Mouse (Mus musculus) heart, embryonic 13.5 days (tissue): ENCODE results near the gene Adarb2. TPM values are rescaled to one million over a fixed set of nuclear protein-coding genes. Genes with fewer than 3 reads are reported as not detected.
"Not testable (repeated sequence)": the region's sequence is repeated elsewhere in the genome, so short reads cannot be mapped to it uniquely, and the experiment has no call there.

Experiments used
- ATAC-seq: fragments of 200-750 bp; cut with Nextera tagmentation; 2 replicates; pipeline ENCODE4 v1.8.0; 2017; ENCODE audit warnings: moderate TSS enrichment; ENCODE audit not compliant: insufficient number of reproducible peaks, low FRiP score, low TSS enrichment; ENCODE audit errors: extremely low read depth
- H3K27ac ChIP-seq: fragments of 300-500 bp; sonication (generic); replicated peaks from 2 replicates; pipeline ENCODE4 v1.5.1; 2015; ENCODE audit warnings: moderate library complexity, mild to moderate bottlenecking, inconsistent platforms
- H3K27me3 ChIP-seq: fragments of 300-500 bp; sonication (generic); replicated peaks from 2 replicates; pipeline ENCODE4 v1.6.1; 2015; ENCODE audit warnings: mild to moderate bottlenecking, inconsistent platforms
- H3K36me3 ChIP-seq: fragments of 300-500 bp; sonication (generic); 2 replicates; pipeline ENCODE4 v1.6.1; 2015; ENCODE audit warnings: mild to moderate bottlenecking, inconsistent platforms
- H3K4me1 ChIP-seq: fragments of 300-500 bp; sonication (generic); 2 replicates; pipeline ENCODE4 v1.6.1; 2015; ENCODE audit warnings: inconsistent platforms
- H3K4me2 ChIP-seq: fragments of 300-500 bp; sonication (generic); 2 replicates; pipeline ENCODE4 v1.6.1; 2015; ENCODE audit warnings: inconsistent platforms, mild to moderate bottlenecking, moderate library complexity
- H3K4me3 ChIP-seq: fragments of 300-500 bp; sonication (generic); 2 replicates; pipeline ENCODE4 v1.5.1; 2015; ENCODE audit warnings: moderate library complexity, mild to moderate bottlenecking, inconsistent platforms
- H3K9ac ChIP-seq: fragments of 300-500 bp; sonication (generic); 2 replicates; pipeline ENCODE4 v1.6.1; 2015; ENCODE audit warnings: inconsistent platforms, mild to moderate bottlenecking, moderate library complexity
- H3K9me3 ChIP-seq: fragments of 300-500 bp; sonication (generic); 2 replicates; pipeline ENCODE4 v1.6.1; 2016; ENCODE audit warnings: inconsistent platforms
- WGBS: fragments of 180-500 bp; shearing (Covaris S2); methylation state at CpG from one replicate; pipeline ENCODE4 v1.1.7; 2015; ENCODE audit warnings: mixed read lengths; 5-methylcytosine and 5-hydroxymethylcytosine counted together
- polyA plus RNA-seq: library from polyadenylated mRNA; unstranded; fragments of >200 nt; fragmentation: Nextera tagmentation; extraction: Ambion mirVana; gene quantifications from 2 replicates; pipeline ENCODE4 v1.2.1, GENCODE M21; 2015

Gene Adarb2
- polyA plus RNA-seq, 1 experiment from 2014 or later, result 0.27 TPM

DNA sequence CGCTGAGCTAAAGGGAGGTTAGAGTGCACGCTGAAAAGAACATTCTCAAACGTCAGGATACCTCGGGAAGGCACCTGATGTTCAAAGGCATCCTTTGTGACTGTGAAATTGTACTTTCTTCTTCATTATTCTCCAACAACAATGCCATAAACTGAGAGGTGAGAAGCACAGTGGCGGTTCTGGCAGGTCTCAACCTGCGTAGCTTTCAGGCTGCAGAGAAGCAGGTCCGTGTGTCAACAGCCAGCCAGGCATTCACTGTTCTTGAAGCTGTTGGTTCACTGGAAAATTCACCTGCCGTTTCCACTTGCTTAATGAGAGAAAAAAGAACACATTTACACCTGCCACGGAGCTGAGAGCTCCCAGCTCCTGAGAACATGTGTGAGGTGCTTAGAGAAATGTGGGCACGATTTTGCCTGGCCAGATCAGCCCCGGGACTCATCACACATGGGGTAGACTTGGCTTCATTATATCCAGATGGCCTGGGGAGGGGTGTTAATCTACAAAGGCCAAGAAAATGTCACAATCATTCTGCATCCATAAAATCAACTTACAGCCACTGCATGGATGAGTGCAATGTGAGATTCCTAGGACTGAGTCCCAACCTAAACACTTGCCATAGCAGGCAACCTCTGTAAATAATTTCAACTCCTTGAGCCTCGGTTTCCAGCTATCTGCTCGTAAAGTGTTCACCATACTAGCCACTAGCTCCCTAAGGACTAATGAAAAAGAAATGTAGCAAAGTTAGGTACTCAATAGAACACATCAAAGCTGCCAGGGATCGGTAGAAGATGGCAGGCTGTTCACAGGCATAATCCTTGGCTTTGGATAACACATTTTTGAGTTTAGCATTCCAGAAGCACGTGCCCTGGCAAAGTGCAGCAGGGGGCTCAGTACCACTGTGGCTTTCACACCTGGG, 364.7 kb downstream of the Adarb2 start:
- H3K27me3 ChIP-seq, result no peaks in the 10 kb centered on the region
- WGBS, result 74% methylated on average over 15 of the region's 15 CpGs
- ATAC-seq, result no peak

DNA sequence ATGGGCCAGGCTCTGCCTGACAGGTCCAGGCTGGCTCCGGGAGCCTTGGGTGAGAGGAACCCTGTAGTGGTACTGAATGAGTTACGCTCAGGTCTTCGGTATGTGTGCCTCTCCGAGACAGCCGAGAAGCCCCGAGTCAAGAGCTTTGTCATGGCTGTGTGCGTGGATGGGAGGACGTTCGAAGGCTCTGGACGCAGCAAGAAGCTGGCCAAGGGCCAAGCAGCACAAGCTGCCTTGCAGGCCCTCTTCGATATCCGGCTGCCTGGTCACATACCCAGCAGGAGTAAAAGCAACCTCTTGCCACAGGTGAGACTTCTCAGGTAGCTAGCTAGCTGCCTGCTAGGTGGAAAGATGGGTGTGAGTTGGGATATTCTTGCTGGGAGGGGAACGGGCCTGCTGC, 367.6 kb downstream of the Adarb2 start:
- Histone ChIP-seq H3K36me3 (no peaks in the 10 kb centered on the region), H3K4me2 (no peak overlapping the region), H3K27ac (no peak overlapping the region), H3K4me1 (no peaks in the 10 kb centered on the region), H3K27me3 (no peaks in the 10 kb centered on the region), H3K9ac (no peak overlapping the region), H3K9me3 (no peaks in the 10 kb centered on the region), H3K4me3 (no peak overlapping the region)
- no peak for ATAC-seq
- WGBS, result 81% methylated on average over 13 of the region's 13 CpGs

More for the DNA sequence above, 364.7 kb downstream of the Adarb2 start:
- H3K9ac ChIP-seq, result no peak overlapping the region
- H3K9me3 ChIP-seq, result no peaks in the 10 kb centered on the region
- no peak overlapping the region for H3K4me2 ChIP-seq
- no peak overlapping the region for H3K4me3 ChIP-seq
- no peaks in the 10 kb centered on the region for H3K36me3 ChIP-seq
- no peaks in the 10 kb centered on the region for H3K4me1 ChIP-seq
- no peak overlapping the region for H3K27ac ChIP-seq

DNA sequence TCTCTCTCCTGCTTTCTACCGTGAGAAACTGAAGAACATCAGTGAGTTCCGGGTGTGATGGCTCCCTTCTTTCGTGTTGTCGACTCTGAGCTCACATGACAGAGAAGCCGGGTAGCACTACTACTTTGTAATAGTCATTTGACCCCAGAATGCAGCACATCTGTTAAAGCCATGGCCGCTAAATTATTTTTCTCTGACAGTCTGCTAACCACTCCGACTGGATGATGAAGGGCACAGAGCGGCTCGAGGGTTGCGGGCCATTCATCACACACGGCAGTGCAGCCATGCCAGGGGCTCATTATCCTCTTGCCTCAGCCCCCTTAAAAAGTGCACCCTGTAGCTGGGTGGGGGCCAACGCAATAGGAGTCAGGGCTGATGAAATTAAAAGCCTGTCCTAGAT, 371.2 kb downstream of the Adarb2 start:
- no peak overlapping the region for H3K27ac ChIP-seq
- no peaks in the 10 kb centered on the region for H3K4me1 ChIP-seq
- 77% methylated on average over 12 of the region's 12 CpGs for WGBS
- no peak overlapping the region for H3K4me2 ChIP-seq
- no peaks in the 10 kb centered on the region for H3K27me3 ChIP-seq
- no peak for ATAC-seq
- no peaks in the 10 kb centered on the region for H3K36me3 ChIP-seq
- H3K4me3 ChIP-seq, result no peak overlapping the region
- H3K9me3 ChIP-seq, result no peaks in the 10 kb centered on the region
- H3K9ac ChIP-seq, result no peak overlapping the region

- WGBS, result 67% methylated on average over 8 of the region's 8 CpGs
- Histone ChIP-seq H3K4me1 (no peaks in the 10 kb centered on the region), H3K36me3 (no peaks in the 10 kb centered on the region), H3K4me2 (no peak overlapping the region), H3K27me3 (no peaks in the 10 kb centered on the region), H3K27ac (no peak overlapping the region), H3K9me3 (no peaks in the 10 kb centered on the region), H3K4me3 (no peak overlapping the region), H3K9ac (no peak overlapping the region)
- ATAC-seq, result no peak
Measured at GRCm38 (mm10) chr13:8584257-8585005, 381.8 kb downstream of the Adarb2 start.

- H3K27me3 ChIP-seq, result no peaks in the 10 kb centered on the region
- H3K4me2 ChIP-seq, result no peak overlapping the region
- no peak for ATAC-seq
- no peak overlapping the region for H3K4me3 ChIP-seq
- H3K36me3 ChIP-seq, result no peaks in the 10 kb centered on the region
- 76% methylated on average over 7 of the region's 7 CpGs for WGBS
- H3K9ac ChIP-seq, result no peak overlapping the region
- no peaks in the 10 kb centered on the region for H3K4me1 ChIP-seq
- no peaks in the 10 kb centered on the region for H3K9me3 ChIP-seq
- no peak overlapping the region for H3K27ac ChIP-seq
Measured at GRCm38 (mm10) chr13:8587447-8587846, 384.8 kb downstream of the Adarb2 start.

- WGBS, result 74% methylated on average over 3 of the region's 3 CpGs
- Histone ChIP-seq H3K27me3 (no peaks in the 10 kb centered on the region), H3K9me3 (no peaks in the 10 kb centered on the region), H3K4me2 (no peak overlapping the region), H3K4me1 (no peaks in the 10 kb centered on the region), H3K4me3 (no peak overlapping the region), H3K27ac (no peak overlapping the region), H3K9ac (no peak overlapping the region), H3K36me3 (no peaks in the 10 kb centered on the region)
- no peak for ATAC-seq
Measured at GRCm38 (mm10) chr13:8590460-8590859, 387.8 kb downstream of the Adarb2 start.

DNA sequence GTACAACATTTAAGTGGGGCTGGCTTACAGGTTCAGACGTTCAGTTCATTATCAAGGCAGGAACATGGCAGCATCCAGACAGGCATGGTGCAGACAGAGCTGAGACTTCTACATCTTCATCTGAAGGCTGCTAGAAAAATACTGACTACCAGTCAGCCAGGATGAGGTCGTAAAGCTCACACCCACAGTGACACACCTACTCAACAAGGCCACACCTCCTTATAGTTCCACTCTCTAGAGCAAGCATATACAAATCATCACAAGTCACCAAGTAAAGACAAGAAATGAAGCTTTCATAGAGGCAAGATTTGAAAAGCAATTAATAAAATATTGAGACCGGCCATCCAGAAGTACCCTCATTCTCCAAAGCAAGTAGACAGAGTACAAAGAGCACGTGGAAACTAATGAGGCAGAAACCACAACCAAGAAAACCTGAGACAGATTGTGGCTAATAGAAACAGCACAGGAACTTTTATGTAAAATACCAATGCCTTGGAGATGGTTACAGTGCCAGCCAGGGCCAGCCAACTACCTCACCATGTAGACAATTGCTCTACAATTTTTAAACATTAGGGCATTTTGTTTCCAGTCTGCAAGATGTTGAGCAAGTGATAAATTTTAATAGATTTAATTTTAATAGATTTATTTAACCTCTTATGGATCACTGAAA, 394.4 kb downstream of the Adarb2 start:
- Histone ChIP-seq H3K4me3 (no peak overlapping the region), H3K9ac (no peak overlapping the region), H3K27me3 (no peaks in the 10 kb centered on the region), H3K9me3 (no peaks in the 10 kb centered on the region), H3K4me2 (no peak overlapping the region), H3K27ac (no peak overlapping the region), H3K4me1 (no peaks in the 10 kb centered on the region), H3K36me3 (no peaks in the 10 kb centered on the region)
- 68% methylated on average over 4 of the region's 4 CpGs for WGBS
- ATAC-seq, result no peak

GRCm38 (mm10) chr13:8597647-8598017, 395.0 kb downstream of the Adarb2 start:
- Histone ChIP-seq H3K36me3 (no peaks in the 10 kb centered on the region), H3K4me3 (no peak overlapping the region), H3K4me1 (no peaks in the 10 kb centered on the region), H3K4me2 (no peak overlapping the region), H3K9me3 (no peaks in the 10 kb centered on the region), H3K9ac (no peak overlapping the region), H3K27me3 (no peaks in the 10 kb centered on the region), H3K27ac (no peak overlapping the region)
- WGBS, result 42% methylated on average over 6 of the region's 6 CpGs
- ATAC-seq, result no peak

GRCm38 (mm10) chr13:8605645-8606044, 403.0 kb downstream of the Adarb2 start:
- H3K4me2 ChIP-seq, result no peak overlapping the region
- no peaks in the 10 kb centered on the region for H3K9me3 ChIP-seq
- no peak overlapping the region for H3K4me3 ChIP-seq
- 63% methylated on average over 2 of the region's 2 CpGs for WGBS
- no peaks in the 10 kb centered on the region for H3K27me3 ChIP-seq
- no peaks in the 10 kb centered on the region for H3K36me3 ChIP-seq
- no peak overlapping the region for H3K9ac ChIP-seq
- no peaks in the 10 kb centered on the region for H3K4me1 ChIP-seq
- ATAC-seq, result no peak
- H3K27ac ChIP-seq, result no peak overlapping the region

DNA sequence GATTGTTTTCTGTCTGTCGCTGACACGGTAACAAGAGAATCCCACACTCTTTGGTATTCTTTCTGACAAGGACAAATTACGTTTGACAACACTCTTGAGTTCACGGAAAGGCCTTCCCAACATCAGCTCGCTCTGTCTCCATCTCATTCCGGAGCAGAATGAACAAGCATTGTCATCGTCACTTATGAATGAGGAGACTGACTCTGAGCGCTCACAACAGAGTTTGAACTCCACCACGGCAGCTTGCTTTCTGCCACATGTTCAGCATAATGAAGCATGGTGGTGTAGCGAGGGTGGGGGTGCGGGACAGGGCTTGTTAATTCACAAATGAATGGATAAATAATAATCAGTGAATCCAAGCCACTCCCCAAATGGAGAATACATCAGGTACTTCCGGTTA, 405.4 kb downstream of the Adarb2 start:
- Histone ChIP-seq H3K36me3 (no peaks in the 10 kb centered on the region), H3K4me2 (no peak overlapping the region), H3K27me3 (no peaks in the 10 kb centered on the region), H3K27ac (no peak overlapping the region), H3K9me3 (no peaks in the 10 kb centered on the region), H3K4me1 (no peaks in the 10 kb centered on the region), H3K9ac (no peak overlapping the region), H3K4me3 (no peak overlapping the region)
- ATAC-seq, result no peak
- WGBS, result 74% methylated on average over 12 of the region's 12 CpGs

DNA sequence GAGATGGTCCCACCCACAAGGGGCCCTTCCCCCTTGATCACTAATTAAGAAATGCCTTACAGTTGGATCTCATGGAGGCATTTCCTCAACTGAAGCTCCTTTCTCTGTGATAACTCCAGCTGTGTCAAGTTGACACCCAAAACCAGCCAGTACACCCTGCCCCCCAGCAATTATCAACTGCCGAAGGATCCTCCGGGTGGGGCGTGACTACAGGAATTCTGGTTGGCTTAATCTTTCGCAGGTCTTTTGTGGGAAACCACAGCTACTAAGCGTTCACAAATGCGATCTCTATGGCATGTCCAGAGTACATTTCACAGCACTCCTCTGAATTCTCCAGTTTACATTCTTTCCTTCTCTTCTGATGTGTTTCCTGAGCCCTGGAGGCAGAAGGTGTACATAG, 406.3 kb downstream of the Adarb2 start:
- H3K4me1 ChIP-seq, H3K27me3 ChIP-seq, H3K9ac ChIP-seq, H3K9me3 ChIP-seq, ATAC-seq, H3K27ac ChIP-seq, H3K4me3 ChIP-seq, H3K36me3 ChIP-seq, H3K4me2 ChIP-seq: not testable (repeated sequence)
- 60% methylated on average over 6 of the region's 6 CpGs for WGBS
